Mouse (Mus musculus) stomach, embryonic 14.5 days (tissue): ENCODE measurements around the gene Dut. TPM values are rescaled to one million over a fixed set of nuclear protein-coding genes. Genes with fewer than 3 reads are reported as not detected.

Source experiments
- ATAC-seq: fragments of 200-750 bp; cut with Nextera tagmentation; 2 replicates; pipeline ENCODE4 v1.8.0; 2017; ENCODE audit warnings: low read depth, moderate TSS enrichment; ENCODE audit not compliant: insufficient number of reproducible peaks, insufficient read depth, low FRiP score
- H3K27ac ChIP-seq: fragments of 300-500 bp; sonication (generic); 2 replicates; pipeline ENCODE4 v1.5.1; 2014; ENCODE audit warnings: mild to moderate bottlenecking, low read length, moderate library complexity, mixed read lengths
- H3K27me3 ChIP-seq: fragments of 300-500 bp; sonication (generic); 2 replicates; pipeline ENCODE4 v1.6.1; 2014; ENCODE audit warnings: low read length, control low read depth, mixed read lengths; ENCODE audit not compliant: control insufficient read depth, insufficient read depth
- H3K36me3 ChIP-seq: fragments of 300-500 bp; sonication (generic); 2 replicates; pipeline ENCODE4 v1.6.1; 2014; ENCODE audit warnings: mild to moderate bottlenecking, control low read depth, low read length, moderate library complexity, mixed read lengths; ENCODE audit not compliant: control insufficient read depth, insufficient read depth
- H3K4me1 ChIP-seq: fragments of 300-500 bp; sonication (generic); 2 replicates; pipeline ENCODE4 v1.6.1; 2014; ENCODE audit warnings: low read length, control low read depth, mixed read lengths; ENCODE audit not compliant: control insufficient read depth, insufficient read depth
- H3K4me2 ChIP-seq: fragments of 300-500 bp; sonication (generic); replicated peaks from 2 replicates; pipeline ENCODE4 v1.6.1; 2014; ENCODE audit warnings: low read depth, low read length, control low read depth
- H3K4me3 ChIP-seq: fragments of 300-500 bp; sonication (generic); 2 replicates; pipeline ENCODE4 v1.5.1; 2014; ENCODE audit warnings: low read depth, low read length, control low read depth
- H3K9ac ChIP-seq: fragments of 300-500 bp; sonication (generic); replicated peaks from 2 replicates; pipeline ENCODE4 v1.6.1; 2014; ENCODE audit warnings: low read depth, mild to moderate bottlenecking, control low read depth, low read length, moderate library complexity, mixed read lengths
- H3K9me3 ChIP-seq: fragments of 300-500 bp; sonication (generic); 2 replicates; pipeline ENCODE4 v1.6.1; 2016; ENCODE audit warnings: low read depth, low read length, control low read depth; ENCODE audit not compliant: control insufficient read depth
- WGBS: fragments of 180-500 bp; shearing (Covaris S2); extraction: QIAGEN DNeasy Blood & Tissue Kit; methylation state at CpG from one replicate; pipeline ENCODE4 v1.1.7; 2014; 5-methylcytosine and 5-hydroxymethylcytosine counted together
- polyA plus RNA-seq: library from polyadenylated mRNA; unstranded; fragments of >200 nt; fragmentation: Nextera tagmentation; extraction: Ambion mirVana; gene quantifications from 2 replicates; pipeline ENCODE4 v1.2.1, GENCODE M21; 2014

Gene Dut
- polyA plus RNA-seq, 1 experiment from 2014 or later: 151 TPM

GRCm38 (mm10) chr2:125302625-125302924 lies 55.6 kb downstream of the Dut start:
- Histone ChIP-seq H3K4me2 (no peak overlapping the region), H3K4me3 (no peak overlapping the region), H3K27me3 (no peaks in the 10 kb centered on the region), H3K36me3 (peaks cover 29% of the 10 kb centered on the region; the same call in 1 of the 2 replicates), H3K9ac (no peak overlapping the region), H3K4me1 (no peaks in the 10 kb centered on the region), H3K9me3 (no peaks in the 10 kb centered on the region), H3K27ac (no peak overlapping the region)
- no peak for ATAC-seq
- WGBS: 84% methylated on average over 8 of the region's 8 CpGs

DNA sequence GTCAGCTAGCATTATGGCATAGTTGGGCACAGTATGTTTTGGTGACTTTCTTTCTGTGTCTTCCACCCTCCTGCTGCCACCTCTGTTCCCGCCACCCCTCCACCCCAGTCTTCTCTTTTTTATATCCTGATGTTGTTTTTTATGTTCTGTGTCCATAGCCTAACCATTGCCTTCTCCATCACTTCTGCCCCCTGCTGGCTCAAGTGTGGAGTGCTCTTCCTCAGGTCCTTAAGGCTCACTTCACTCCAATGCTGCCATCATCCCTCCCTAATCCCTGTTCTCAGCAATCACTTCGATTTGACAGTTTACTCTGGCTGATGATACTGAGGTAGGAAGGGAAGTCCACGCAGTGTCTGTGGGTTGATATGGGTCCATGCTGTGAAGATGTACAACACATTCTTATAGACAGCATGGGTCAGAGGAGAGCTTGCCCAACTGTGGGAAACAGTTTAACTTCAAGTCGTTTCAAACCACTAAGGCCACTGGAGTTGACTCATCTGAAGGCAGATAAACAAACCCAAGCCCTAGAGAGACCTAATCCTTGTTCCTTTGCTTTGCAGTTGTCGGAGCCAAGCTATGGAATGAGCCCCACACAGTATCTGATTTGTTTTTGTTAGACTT lies 56.9 kb downstream of the Dut start:
- Histone ChIP-seq H3K36me3 (peaks cover 29% of the 10 kb centered on the region; the same call in 1 of the 2 replicates), H3K9ac (no peak overlapping the region), H3K4me3 (no peak overlapping the region), H3K27me3 (no peaks in the 10 kb centered on the region), H3K27ac (no peak overlapping the region), H3K4me2 (no peak overlapping the region), H3K4me1 (no peaks in the 10 kb centered on the region), H3K9me3 (no peaks in the 10 kb centered on the region)
- ATAC-seq: no peak
- 72% methylated on average over 5 of the region's 5 CpGs for WGBS

GRCm38 (mm10) chr2:125304746-125305145 lies 57.8 kb downstream of the Dut start:
- Histone ChIP-seq H3K27ac (no peak overlapping the region), H3K27me3 (no peaks in the 10 kb centered on the region), H3K36me3 (peaks cover 37% of the 10 kb centered on the region; the same call in 1 of the 2 replicates), H3K9ac (no peak overlapping the region), H3K4me2 (no peak overlapping the region), H3K4me3 (no peak overlapping the region), H3K4me1 (no peaks in the 10 kb centered on the region), H3K9me3 (no peaks in the 10 kb centered on the region)
- no peak for ATAC-seq
- 88% methylated on average over 3 of the region's 3 CpGs for WGBS

DNA sequence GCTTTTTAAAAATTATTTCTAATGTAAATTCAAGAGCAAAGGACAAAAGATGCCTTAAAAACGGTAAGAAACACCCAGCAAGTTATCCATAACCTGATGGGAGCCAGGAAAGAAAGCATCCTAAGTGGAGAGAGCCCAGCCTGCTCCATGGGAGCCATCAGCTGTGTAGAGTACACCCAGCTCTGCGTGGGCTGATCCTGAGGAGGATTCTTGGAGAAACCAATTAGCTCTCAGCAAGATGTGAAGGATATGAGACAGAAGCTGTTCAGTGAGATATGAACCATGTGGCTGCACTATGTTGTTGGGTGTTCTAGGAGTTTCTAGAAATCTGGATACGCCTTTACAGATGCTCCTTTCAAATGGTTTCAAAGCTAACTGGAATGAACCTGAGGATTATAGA lies 58.7 kb downstream of the Dut start:
- H3K9ac ChIP-seq: no peak overlapping the region
- H3K27me3 ChIP-seq: no peaks in the 10 kb centered on the region
- no peak overlapping the region for H3K27ac ChIP-seq
- no peak for ATAC-seq
- no peak overlapping the region for H3K4me3 ChIP-seq
- H3K4me2 ChIP-seq: no peak overlapping the region
- no peaks in the 10 kb centered on the region for H3K4me1 ChIP-seq
- peaks cover 35% of the 10 kb centered on the region; the same call in 1 of the 2 replicates for H3K36me3 ChIP-seq
- WGBS: 83% methylated on average over 3 of the region's 3 CpGs
- no peaks in the 10 kb centered on the region for H3K9me3 ChIP-seq

Other genes starting within 250 kb of the Dut start
- gene Slc24a5, start 179.1 kb upstream of the Dut start, polyA plus RNA-seq: 3.5 and 4.8 TPM in 2 replicates
- 123 and 126 TPM in 2 replicates for gene Myef2, start 123.5 kb upstream of the Dut start, polyA plus RNA-seq
- not detected in 2 replicates for gene Ctxn2, start 110.5 kb upstream of the Dut start, polyA plus RNA-seq
- not detected in 2 replicates for gene Slc12a1, start 94.7 kb upstream of the Dut start, polyA plus RNA-seq